Mouse (Mus musculus) bone marrow, adult 2 months (tissue): ENCODE measurements at regions not wholly inside any gene's neighbourhood (a gene's known extent, or its start where the extent isn't known, plus 50 kb on each side); places are given as distances from the start of the nearest gene placed in this dataset.

Experiments
- CTCF ChIP-seq: fragments of 200-500 bp; IDR thresholded peaks from 2 replicates; pipeline ENCODE4 v1.5.1; 2011; ENCODE audit warnings: low read length, control low read depth; ENCODE audit not compliant: control insufficient read depth, insufficient read depth
- POLR2A ChIP-seq: fragments of 200-500 bp; IDR thresholded peaks from 2 replicates; pipeline ENCODE4 v1.6.1; 2011; ENCODE audit warnings: low read depth, mild to moderate bottlenecking, control low read depth, low read length, borderline replicate concordance; ENCODE audit not compliant: control insufficient read depth

- TF ChIP-seq CTCF = no peak
- no peak for TF ChIP-seq POLR2A
Observed at GRCm38 (mm10) chr13:97390449-97390930, 149.6 kb downstream of the Enc1 start.
